Mouse (Mus musculus) E14TG2a.4 (cell line): ENCODE measurements around the gene Usp19.

Experiments used
- CTCF ChIP-seq: conservative IDR thresholded peaks from 2 replicates; pipeline ENCODE4 v1.5.1; 2014; ENCODE audit warnings: low read length
- NANOG ChIP-seq: IDR thresholded peaks from 2 replicates; pipeline ENCODE4 v1.6.1; 2014; ENCODE audit warnings: borderline replicate concordance, low read length, mixed read lengths

GRCm38 (mm10) chr9:108530954-108531353, 40.6 kb downstream of the Usp19 start:
- TF ChIP-seq CTCF (no peak), NANOG (no peak)
